Mouse (Mus musculus): ENCODE data around the gene Rars2. TPM values are rescaled to one million over a fixed set of nuclear protein-coding genes. Genes with fewer than 3 reads are reported as not detected.
"Not testable (repeated sequence)": the region's sequence is repeated elsewhere in the genome, so short reads cannot be mapped to it uniquely, and the experiment has no call there.

The Rars2 gene
- 41.4 and 43.8 TPM in 2 replicates for polyA plus RNA-seq (2015; fragmentation: Nextera tagmentation; extraction: Ambion mirVana)

DNA sequence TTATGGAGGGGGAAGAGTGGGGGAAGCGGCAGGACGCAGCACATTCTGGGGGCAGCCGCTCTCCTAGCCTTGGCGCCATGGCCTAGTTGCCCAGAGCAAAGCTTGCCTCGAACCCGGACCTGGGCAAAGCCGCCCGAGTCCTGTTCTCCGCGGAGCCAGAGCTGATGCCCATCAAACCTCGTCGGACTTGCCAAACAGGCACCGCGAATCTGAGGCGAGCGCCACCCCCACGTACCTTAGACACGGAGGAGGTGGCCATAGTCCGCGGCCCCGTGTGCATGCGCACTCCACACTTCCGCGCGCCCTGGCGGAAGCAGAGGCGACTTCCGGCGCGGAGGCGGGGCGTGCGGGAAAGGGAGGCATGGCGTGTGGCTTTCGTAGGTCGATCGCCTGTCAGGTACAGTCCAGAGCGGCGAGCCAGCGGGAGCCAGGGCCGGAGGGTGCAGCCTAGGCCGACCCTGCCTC lies at the start of gene Rars2, which contains the start of gene Orc3:
Gene Rars2, plus strand, starts transcription at position 328 of the 465 bp plus-strand sequence.
Gene Orc3, minus strand, starts transcription at position 315 of the 465 bp plus-strand sequence.
- H3K27ac ChIP-seq (replicated peaks) = peak within 1 kb of the TSS; percentile 89
- peak; percentile 54 for TF ChIP-seq CTCF (IDR thresholded peaks at IDR 0.05; ENCODE audit: low read depth)
- TF ChIP-seq EP300 (optimal IDR thresholded peaks at IDR 0.05) = no peak
- peak within 1 kb of the TSS; percentile 83 for H3K9ac ChIP-seq (ENCODE audit: low read length)
- H3K27me3 ChIP-seq (ENCODE audit: control insufficient read depth, insufficient read depth, low read length) = no peaks in the 10 kb centered on the region
- H3K4me2 ChIP-seq (replicated peaks; ENCODE audit: low read depth) = peak within 1 kb of the TSS; percentile 85
- WGBS = under 1% methylated on average over 42 of the region's 42 CpGs
- peaks cover 2% of the 10 kb centered on the region; the same call in 1 of the 2 replicates for H3K4me1 ChIP-seq (replicated peaks; ENCODE audit: control insufficient read depth, insufficient read depth)
- no peaks in the 10 kb centered on the region for H3K9me3 ChIP-seq (ENCODE audit: control insufficient read depth, low read length)
- DNase-seq (ENCODE audit: low spot score) = peak; percentile 95
- no peaks in the 10 kb centered on the region for H3K36me3 ChIP-seq (ENCODE audit: control insufficient read depth, insufficient read depth, low read length)
- peak; percentile 99 for ATAC-seq (ENCODE audit: low FRiP score, low TSS enrichment)
- H3K4me3 ChIP-seq (ENCODE audit: low read depth, low read length) = peak within 1 kb of the TSS; percentile 70

DNA sequence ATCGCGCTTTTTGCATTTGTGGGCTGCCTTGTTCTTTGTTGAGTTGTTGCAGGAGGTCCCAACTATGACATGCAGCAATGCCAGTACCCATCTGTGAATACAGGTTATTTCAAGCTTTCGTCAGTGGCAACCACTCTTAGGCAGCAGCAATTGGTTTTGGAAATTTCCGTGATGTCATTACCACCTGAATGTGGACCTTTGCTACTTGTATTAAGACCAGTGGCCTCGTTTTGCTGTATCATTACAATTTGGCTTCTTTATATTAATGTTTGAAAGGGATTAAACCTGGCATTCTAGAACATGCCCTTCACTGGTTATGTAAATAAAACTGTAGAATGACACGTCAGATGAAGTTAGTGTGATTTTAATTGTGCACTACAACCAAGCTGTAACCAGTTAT lies 48.5 kb upstream of the Rars2 start:
- Histone ChIP-seq H3K4me2 (replicated peaks; ENCODE audit: low read depth) (no peak overlapping the region), H3K9me3 (ENCODE audit: control insufficient read depth, low read length) (no peaks in the 10 kb centered on the region), H3K36me3 (ENCODE audit: control insufficient read depth, insufficient read depth, low read length) (no peaks in the 10 kb centered on the region), H3K4me1 (replicated peaks; ENCODE audit: control insufficient read depth, insufficient read depth) (no peaks in the 10 kb centered on the region), H3K9ac (ENCODE audit: low read length) (no peak overlapping the region), H3K27ac (replicated peaks) (no peak overlapping the region), H3K4me3 (ENCODE audit: low read depth, low read length) (no peak overlapping the region), H3K27me3 (ENCODE audit: control insufficient read depth, insufficient read depth, low read length) (no peaks in the 10 kb centered on the region)
- no peak for ATAC-seq (ENCODE audit: low FRiP score, low TSS enrichment)
- DNase-seq (ENCODE audit: low spot score) = no peak
- TF ChIP-seq CTCF (IDR thresholded peaks at IDR 0.05; ENCODE audit: low read depth) = no peak
- no peak for TF ChIP-seq EP300 (optimal IDR thresholded peaks at IDR 0.05)
- 73% methylated on average over 6 of the region's 6 CpGs for WGBS

DNA sequence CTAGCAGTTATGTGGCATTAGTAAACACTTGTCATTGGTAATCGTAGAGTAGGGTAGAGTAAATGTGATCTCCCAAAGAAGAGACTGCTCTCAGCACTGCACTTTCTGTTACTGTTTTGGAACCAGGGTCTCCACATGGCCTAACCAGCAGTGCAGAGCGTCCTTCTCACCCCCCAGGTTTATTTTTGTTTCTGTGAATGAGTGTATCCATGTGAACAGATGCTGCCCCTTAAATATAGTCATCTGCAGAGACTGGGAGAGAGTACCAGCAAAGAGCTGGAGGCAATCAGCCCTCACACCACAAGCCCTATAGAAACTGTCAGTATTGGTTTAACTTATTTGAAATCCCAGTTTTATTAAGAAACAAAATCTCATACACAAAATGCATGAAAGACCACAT lies 41.9 kb upstream of the Rars2 start:
- no peaks in the 10 kb centered on the region for H3K9me3 ChIP-seq (ENCODE audit: control insufficient read depth, low read length)
- no peak for ATAC-seq (ENCODE audit: low FRiP score, low TSS enrichment)
- TF ChIP-seq EP300 (optimal IDR thresholded peaks at IDR 0.05) = no peak
- TF ChIP-seq CTCF (IDR thresholded peaks at IDR 0.05; ENCODE audit: low read depth) = no peak
- no peak overlapping the region for H3K4me3 ChIP-seq (ENCODE audit: low read depth, low read length)
- H3K9ac ChIP-seq (ENCODE audit: low read length) = no peak overlapping the region
- no peak overlapping the region for H3K27ac ChIP-seq (replicated peaks)
- H3K4me2 ChIP-seq (replicated peaks; ENCODE audit: low read depth) = no peak overlapping the region
- H3K36me3 ChIP-seq (ENCODE audit: control insufficient read depth, insufficient read depth, low read length) = peaks cover 9% of the 10 kb centered on the region
- H3K4me1 ChIP-seq (replicated peaks; ENCODE audit: control insufficient read depth, insufficient read depth) = no peaks in the 10 kb centered on the region
- no peak for DNase-seq (ENCODE audit: low spot score)
- 74% methylated on average over 2 of the region's 2 CpGs for WGBS
- no peaks in the 10 kb centered on the region for H3K27me3 ChIP-seq (ENCODE audit: control insufficient read depth, insufficient read depth, low read length)

DNA sequence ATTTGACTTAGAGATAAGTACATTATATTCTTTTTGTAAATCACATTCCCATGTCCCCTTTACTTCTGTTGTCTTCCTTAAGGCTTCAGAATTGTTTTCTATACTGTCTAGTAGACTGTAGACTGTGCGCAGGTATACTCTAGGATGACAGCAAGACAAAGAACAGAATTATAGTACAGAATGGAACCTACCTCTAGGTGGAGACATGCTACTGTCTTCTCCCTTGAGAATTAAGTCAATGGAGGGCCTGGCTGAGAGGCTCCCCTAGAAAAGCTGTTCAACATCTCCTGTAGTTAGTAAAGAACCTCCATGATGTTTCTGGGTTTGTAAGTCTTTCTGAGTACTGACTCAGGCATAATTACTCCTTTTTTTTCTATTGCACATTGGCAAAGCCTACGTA lies 37.7 kb upstream of the Rars2 start:
- no peak for ATAC-seq (ENCODE audit: low FRiP score, low TSS enrichment)
- DNase-seq (ENCODE audit: low spot score) = no peak
- TF ChIP-seq CTCF (IDR thresholded peaks at IDR 0.05; ENCODE audit: low read depth) = peak; percentile 61
- no peak for TF ChIP-seq EP300 (optimal IDR thresholded peaks at IDR 0.05)
- H3K9ac ChIP-seq (ENCODE audit: low read length) = no peak overlapping the region
- H3K4me3 ChIP-seq (ENCODE audit: low read depth, low read length) = no peak overlapping the region
- H3K27ac ChIP-seq (replicated peaks) = no peak overlapping the region
- H3K36me3 ChIP-seq (ENCODE audit: control insufficient read depth, insufficient read depth, low read length) = peaks cover 16% of the 10 kb centered on the region
- H3K4me1 ChIP-seq (replicated peaks; ENCODE audit: control insufficient read depth, insufficient read depth) = no peaks in the 10 kb centered on the region
- no peaks in the 10 kb centered on the region for H3K27me3 ChIP-seq (ENCODE audit: control insufficient read depth, insufficient read depth, low read length)
- no peak overlapping the region for H3K4me2 ChIP-seq (replicated peaks; ENCODE audit: low read depth)
- WGBS = 90% methylated on average over 2 of the region's 2 CpGs
- no peaks in the 10 kb centered on the region for H3K9me3 ChIP-seq (ENCODE audit: control insufficient read depth, low read length)

DNA sequence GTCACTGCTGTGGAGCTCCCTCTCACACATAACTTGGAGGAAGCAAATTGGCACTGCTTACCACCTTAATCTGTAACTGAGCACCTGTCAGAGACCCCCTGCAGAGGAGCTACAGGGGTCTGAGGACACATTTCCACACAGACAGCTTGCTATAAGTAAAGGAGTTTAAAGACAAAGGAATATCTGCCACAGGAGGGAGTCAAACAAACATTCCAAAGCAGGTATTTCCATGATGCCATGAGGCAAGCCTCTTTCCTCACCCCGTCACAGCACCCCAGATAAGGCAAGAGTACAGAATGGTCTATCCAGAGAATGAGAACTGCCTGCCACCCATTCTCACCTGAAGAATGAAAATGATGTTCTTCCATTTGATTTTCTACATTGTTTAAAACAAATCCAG lies 35.5 kb upstream of the Rars2 start:
- no peaks in the 10 kb centered on the region for H3K4me1 ChIP-seq (replicated peaks; ENCODE audit: control insufficient read depth, insufficient read depth)
- no peak overlapping the region for H3K4me2 ChIP-seq (replicated peaks; ENCODE audit: low read depth)
- no peaks in the 10 kb centered on the region for H3K27me3 ChIP-seq (ENCODE audit: control insufficient read depth, insufficient read depth, low read length)
- TF ChIP-seq CTCF (IDR thresholded peaks at IDR 0.05; ENCODE audit: low read depth) (peak; percentile 6; the same call in 1 of the 2 replicates), EP300 (optimal IDR thresholded peaks at IDR 0.05) (no peak)
- no peak overlapping the region for H3K27ac ChIP-seq (replicated peaks)
- H3K36me3 ChIP-seq (ENCODE audit: control insufficient read depth, insufficient read depth, low read length) = peaks cover 21% of the 10 kb centered on the region; the same call in 1 of the 2 replicates
- no peak overlapping the region for H3K4me3 ChIP-seq (ENCODE audit: low read depth, low read length)
- DNase-seq (ENCODE audit: low spot score) (no peak), ATAC-seq (ENCODE audit: low FRiP score, low TSS enrichment) (no peak)
- 52% methylated on average over 1 of the region's 1 CpGs for WGBS
- no peak overlapping the region for H3K9ac ChIP-seq (ENCODE audit: low read length)
- no peaks in the 10 kb centered on the region for H3K9me3 ChIP-seq (ENCODE audit: control insufficient read depth, low read length)

DNA sequence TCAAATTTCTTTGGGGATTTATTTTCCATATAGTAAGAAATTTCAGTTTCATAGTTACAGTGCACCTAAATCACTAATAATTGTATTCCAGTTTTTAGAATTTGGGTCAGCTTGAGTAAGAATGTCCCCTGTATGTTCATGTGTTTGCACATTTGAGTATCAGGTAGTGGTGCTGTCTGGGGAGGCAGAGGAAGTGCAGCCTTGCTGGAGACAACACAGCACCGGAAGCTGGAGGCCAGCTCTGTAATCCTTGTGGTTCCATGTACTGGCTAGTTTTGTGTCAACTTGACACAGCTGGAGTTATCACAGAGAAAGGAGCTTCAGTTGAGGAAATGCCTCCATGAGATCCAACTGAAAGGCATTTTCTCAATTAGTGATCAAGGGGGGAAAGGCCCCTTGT lies 33.3 kb upstream of the Rars2 start:
- not testable (repeated sequence) for ATAC-seq (ENCODE audit: low FRiP score, low TSS enrichment); H3K9ac ChIP-seq (ENCODE audit: low read length); H3K9me3 ChIP-seq (ENCODE audit: control insufficient read depth, low read length); H3K4me1 ChIP-seq (replicated peaks; ENCODE audit: control insufficient read depth, insufficient read depth); H3K4me3 ChIP-seq (ENCODE audit: low read depth, low read length); DNase-seq (ENCODE audit: low spot score); H3K4me2 ChIP-seq (replicated peaks; ENCODE audit: low read depth); H3K27me3 ChIP-seq (ENCODE audit: control insufficient read depth, insufficient read depth, low read length); H3K27ac ChIP-seq (replicated peaks)
- WGBS = 82% methylated on average over 1 of the region's 1 CpGs
- peaks cover 21% of the 10 kb centered on the region; the same call in 1 of the 2 replicates for H3K36me3 ChIP-seq (ENCODE audit: control insufficient read depth, insufficient read depth, low read length)
